Comparison of ENCODE assay signal across 8 mouse cellular contexts in the genomic region with DNA sequence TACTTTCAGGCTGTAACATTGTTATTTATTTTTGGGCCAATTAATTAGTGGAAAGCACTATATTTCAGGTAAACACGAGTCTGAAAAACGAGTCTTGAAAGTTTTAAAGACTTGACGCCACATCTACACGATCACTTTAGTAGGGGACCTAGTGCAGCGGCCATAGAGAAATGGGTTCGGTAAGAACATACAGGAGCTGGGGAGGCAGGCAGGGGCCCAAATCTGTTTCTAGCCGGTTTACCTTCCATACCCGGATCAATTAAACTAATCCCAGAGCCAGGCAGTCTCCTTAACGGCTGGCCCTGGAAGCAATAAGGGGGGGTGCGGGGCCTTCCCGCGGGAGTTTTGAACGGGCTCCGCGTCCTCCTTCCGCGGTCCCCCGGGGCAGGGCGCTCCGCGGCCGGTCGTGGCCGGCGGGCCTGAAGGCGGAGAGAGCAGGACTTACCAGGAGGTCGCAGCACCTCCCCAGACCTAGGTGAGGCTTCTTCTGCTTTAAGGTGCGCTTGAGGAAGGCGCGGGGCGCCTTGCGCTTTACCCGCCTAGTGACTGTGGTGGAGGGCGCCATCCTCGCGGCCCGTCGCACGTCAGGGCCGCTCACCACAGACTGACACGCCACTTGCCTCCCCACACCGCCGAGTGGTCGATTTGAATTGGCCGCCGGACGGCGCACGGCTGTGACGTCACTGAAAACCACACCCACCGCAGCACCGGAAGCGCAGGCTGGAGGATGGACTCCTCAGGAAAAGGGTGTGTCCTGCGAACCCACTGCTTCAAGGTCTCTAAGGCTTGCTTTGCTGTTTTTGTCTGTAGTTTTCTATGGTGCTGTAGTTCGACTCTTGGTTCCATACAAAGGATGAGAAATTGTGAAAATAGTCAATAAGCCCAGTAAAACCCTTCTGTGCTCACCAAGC. TPM values are rescaled to one million over a fixed set of nuclear protein-coding genes. Genes with fewer than 3 reads are reported as not detected.
A peak's percentile ranks its signal among the peaks of the same experiment; 100 is the strongest.
DNase-seq lines count a peak whose midpoint lies in the region; ATAC-seq and TF ChIP-seq lines count a peak whose summit lies in the region.

A gene (minus strand): TSS at position 645 of the 911 bp plus-strand sequence.

- peak within 1 kb of the TSS; percentile 95 for H3K9ac ChIP-seq in ES-E14 (ENCODE audit: insufficient read depth, low read depth, low read length, poor library complexity, severe bottlenecking)
- H3K9ac ChIP-seq in forebrain, embryonic 16.5 days (replicated peaks; ENCODE audit: low read depth, low read length) = peak within 1 kb of the TSS; percentile 67
- peak within 1 kb of the TSS; percentile 92 for H3K9ac ChIP-seq in lung, embryonic 14.5 days

- H3K4me2 ChIP-seq in forebrain, embryonic 16.5 days (ENCODE audit: low read length) = peak within 1 kb of the TSS; percentile 81
- peak within 1 kb of the TSS; percentile 67 for H3K4me2 ChIP-seq in lung, embryonic 14.5 days

- H3K27ac ChIP-seq in ES-E14 (ENCODE audit: insufficient read depth, low read depth, low read length, poor library complexity, severe bottlenecking) = peak within 1 kb of the TSS; percentile 59
- H3K27ac ChIP-seq in forebrain, embryonic 16.5 days (ENCODE audit: low read length) = peak within 1 kb of the TSS; percentile 8; the same call in 1 of the 2 replicates
- peak within 1 kb of the TSS; percentile 66 for H3K27ac ChIP-seq in layer of hippocampus, adult 2 months
- H3K27ac ChIP-seq in lung, embryonic 14.5 days (ENCODE audit: low read depth) = peak within 1 kb of the TSS; percentile 36; the same call in 1 of the 2 replicates
- no peak within 1 kb of the TSS for H3K27ac ChIP-seq in olfactory bulb, adult 2 months (ENCODE audit: insufficient read depth, low read depth, low read length)
- H3K27ac ChIP-seq in thymus, adult 2 months (ENCODE audit: control insufficient read depth, insufficient read depth, low read length) = no peak within 1 kb of the TSS

- H3K4me3 ChIP-seq in ES-E14 (ENCODE audit: insufficient read depth in 1 of 2, low read depth in 1 of 2, low read length in 2 of 2, poor library complexity in 1 of 2, severe bottlenecking in 1 of 2) = peak within 1 kb of the TSS; percentile 92 to 99
- H3K4me3 ChIP-seq in forebrain, embryonic 16.5 days (replicated peaks; ENCODE audit: low read length) = peak within 1 kb of the TSS; percentile 78
- peak within 1 kb of the TSS; percentile 78 for H3K4me3 ChIP-seq in layer of hippocampus, adult 2 months
- H3K4me3 ChIP-seq in lung, embryonic 14.5 days (ENCODE audit: low read depth, low read length) = peak within 1 kb of the TSS; percentile 80
- peak within 1 kb of the TSS; percentile 75 for H3K4me3 ChIP-seq in olfactory bulb, adult 2 months (ENCODE audit: insufficient read depth, low read depth, low read length)
- peak within 1 kb of the TSS; percentile 61 for H3K4me3 ChIP-seq in thymus, adult 2 months (ENCODE audit: control insufficient read depth, insufficient read depth, low read length)

- WGBS in forebrain, embryonic 16.5 days = under 1% methylated on average over 55 of the region's 55 CpGs
- 2% methylated on average over 55 of the region's 55 CpGs for WGBS in lung, embryonic 14.5 days
- WGBS in olfactory bulb, adult 2 months = under 1% methylated on average over 55 of the region's 55 CpGs
- 1% methylated on average over 55 of the region's 55 CpGs for WGBS in thymus, adult 2 months

- TF ChIP-seq POLR2A in olfactory bulb, adult 2 months (IDR thresholded peaks at IDR 0.05; ENCODE audit: insufficient read depth, low read depth, low read length) = no peak
- TF ChIP-seq POLR2A in thymus, adult 2 months (IDR thresholded peaks at IDR 0.05; ENCODE audit: control insufficient read depth, extremely low read depth, insufficient read depth, low read length, poor library complexity) = no peak

- peak; percentile 73 for DNase-seq in ES-E14 (ENCODE audit: low read depth, low spot score)
- DNase-seq in cerebellum, adult 11-12 months = peak; percentile 71
- peak; percentile 82 to 84 for DNase-seq in heart, postnatal 36 days
- peak; percentile 84 to 85 for DNase-seq in layer of hippocampus, adult 2 months (ENCODE audit: low spot score in 2 of 2)
- DNase-seq in lung, embryonic 14.5 days = peak; percentile 97
- peak; percentile 88 for DNase-seq in thymus, adult 2 months

- peak; percentile 31; the same call in 1 of the 2 replicates for TF ChIP-seq CTCF in layer of hippocampus, adult 2 months (conservative IDR thresholded peaks at IDR 0.05)
- TF ChIP-seq CTCF in lung, embryonic 14.5 days (IDR thresholded peaks at IDR 0.05; ENCODE audit: low read depth) = no peak
- TF ChIP-seq CTCF in olfactory bulb, adult 2 months (IDR thresholded peaks at IDR 0.05; ENCODE audit: insufficient read depth, low read depth, low read length) = no peak
- TF ChIP-seq CTCF in thymus, adult 2 months (IDR thresholded peaks at IDR 0.05; ENCODE audit: borderline replicate concordance, control insufficient read depth, extremely low read depth, insufficient read depth, low read length, poor library complexity) = 0 out of 2 replicates have a peak, but pooled peaks have one; percentile 39

- ATAC-seq in forebrain, embryonic 16.5 days = peak; percentile 100
- ATAC-seq in lung, embryonic 14.5 days (ENCODE audit: insufficient read depth) = peak; percentile 100

- intact Hi-C loops in heart, postnatal 36 days (cut with DNase I) = no loop called here

- in situ Hi-C loops in ES-E14 (cut with MboI; ENCODE audit: low sequenced_read_pairs in 2 of 2, unreplicated experiment in 2 of 2) = no loop called here

- 0 out of 4 replicates have a peak, but pooled peaks cover 0 to 2% of the 10 kb centered on the region in 2 experiments for H3K4me1 ChIP-seq in ES-E14 (ENCODE audit: control insufficient read depth in 2 of 2, insufficient read depth in 2 of 2, low read length in 2 of 2, poor library complexity in 1 of 2)
- no peaks in the 10 kb centered on the region for H3K4me1 ChIP-seq in forebrain, embryonic 16.5 days (replicated peaks; ENCODE audit: control insufficient read depth, insufficient read depth, low read length)
- peaks cover 8% of the 10 kb centered on the region; the same call in 1 of the 2 replicates for H3K4me1 ChIP-seq in lung, embryonic 14.5 days (ENCODE audit: insufficient read depth)
- H3K4me1 ChIP-seq in olfactory bulb, adult 2 months (ENCODE audit: control insufficient read depth, insufficient read depth, low read length) = 0 out of 2 replicates have a peak, but pooled peaks cover 2% of the 10 kb centered on the region
- peaks cover 3% of the 10 kb centered on the region; the same call in 1 of the 2 replicates for H3K4me1 ChIP-seq in thymus, adult 2 months (replicated peaks; ENCODE audit: control insufficient read depth, insufficient read depth, low read length)

- H3K27me3 ChIP-seq in forebrain, embryonic 16.5 days (replicated peaks; ENCODE audit: control insufficient read depth, insufficient read depth, low read length) = no peaks in the 10 kb centered on the region
- no peaks in the 10 kb centered on the region for H3K27me3 ChIP-seq in lung, embryonic 14.5 days (ENCODE audit: insufficient read depth, low read length)
- H3K27me3 ChIP-seq in thymus, adult 2 months (ENCODE audit: control insufficient read depth, insufficient read depth, low read length) = no peaks in the 10 kb centered on the region

- peaks cover 2% of the 10 kb centered on the region for H3K36me3 ChIP-seq in ES-E14 (ENCODE audit: control insufficient read depth, insufficient read depth, low read length, poor library complexity, severe bottlenecking)
- no peaks in the 10 kb centered on the region for H3K36me3 ChIP-seq in forebrain, embryonic 16.5 days (ENCODE audit: control insufficient read depth, insufficient read depth)
- H3K36me3 ChIP-seq in lung, embryonic 14.5 days (ENCODE audit: insufficient read depth) = 0 out of 2 replicates have a peak, but pooled peaks cover 2% of the 10 kb centered on the region
- no peaks in the 10 kb centered on the region for H3K36me3 ChIP-seq in thymus, adult 2 months (ENCODE audit: control insufficient read depth, insufficient read depth, low read length)

- no peaks in the 10 kb centered on the region for H3K9me3 ChIP-seq in ES-E14 (ENCODE audit: control insufficient read depth, insufficient read depth, low read depth, low read length)
- no peaks in the 10 kb centered on the region for H3K9me3 ChIP-seq in forebrain, embryonic 16.5 days (ENCODE audit: control insufficient read depth, low read length)
- H3K9me3 ChIP-seq in lung, embryonic 14.5 days (ENCODE audit: low read depth, low read length) = no peaks in the 10 kb centered on the region

TF ChIP-seq in ES-E14, 5 proteins besides CTCF, POLR2A, EP300 and RAD21:
- TF ChIP-seq MAFK (IDR thresholded peaks at IDR 0.05; ENCODE audit: insufficient read depth, low read depth, low read length) (0 out of 2 replicates have a peak, but pooled peaks have one; percentile 8), ZNF384 (IDR thresholded peaks at IDR 0.05; ENCODE audit: low read depth, low read length) (no peak), CHD2 (IDR thresholded peaks at IDR 0.05; ENCODE audit: low read depth, low read length) (no peak), HCFC1 (IDR thresholded peaks at IDR 0.05; ENCODE audit: borderline replicate concordance, insufficient read depth, low read length) (peak; percentile 76), ZC3H11A (IDR thresholded peaks at IDR 0.05; ENCODE audit: borderline replicate concordance, low read depth, low read length) (no peak)
TF ChIP-seq in ES-E14: peak in this region for 2.

RNA-seq across cellular contexts. Expression of the gene that starts here (rescaled TPM):
- 25.5 and 26.9 TPM in 2 replicates for total RNA-seq in ES-E14 (2012; rRNA removed)
- polyA plus RNA-seq in forebrain, embryonic 16.5 days (2015; fragmentation: Nextera tagmentation; extraction: Ambion mirVana) = 21.0 and 23.4 TPM in 2 replicates
- under 1 TPM; 0.58 to 0.68 TPM for total RNA-seq in heart, postnatal 36 days (2021)
- total RNA-seq in layer of hippocampus, adult 2 months (2021) = 1 to 10 TPM; 2.2 to 2.6 TPM
- 47.0 and 47.4 TPM in 2 replicates for polyA plus RNA-seq in lung, embryonic 14.5 days (2014; fragmentation: Nextera tagmentation; extraction: Ambion mirVana)
- polyA plus RNA-seq in olfactory bulb, adult 2 months (2012; ENCODE audit: insufficient read depth, insufficient read length, low replicate concordance, missing spikeins) = not detected in 2 replicates
- 6.3 and 6.6 TPM in 2 replicates for polyA plus RNA-seq in thymus, adult 2 months (2012; rRNA removed)

Comparison
In these comparisons a context has a peak if more than half of its experiments do, and no peak if none do; other contexts are left out.
1. Peak in DNase-seq in heart, postnatal 36 days; RNA of the gene not detected or under 1 TPM.
2. H3K27ac ChIP-seq: peak in ES-E14 (single experiment), forebrain, embryonic 16.5 days (single experiment), layer of hippocampus, adult 2 months (single experiment) and lung, embryonic 14.5 days (single experiment); none in olfactory bulb, adult 2 months (single experiment) and thymus, adult 2 months (single experiment).
3. CTCF ChIP-seq: peak in layer of hippocampus, adult 2 months (single experiment) and thymus, adult 2 months (single experiment); none in lung, embryonic 14.5 days (single experiment) and olfactory bulb, adult 2 months (single experiment).
4. Peak in every context shown above with its lines, with median percentiles within 50 percentile points of each other: DNase-seq, H3K4me3 ChIP-seq and H3K9ac ChIP-seq.